Mouse (Mus musculus): ENCODE measurements around the gene Zfyve26. TPM values are rescaled to one million over a fixed set of nuclear protein-coding genes. Genes with fewer than 3 reads are reported as not detected.
"Not testable (repeated sequence)": the region's sequence is repeated elsewhere in the genome, so short reads cannot be mapped to it uniquely, and the experiment has no call there.

The Zfyve26 gene
- total RNA-seq, 1 experiment from 2014 or later = 16.3 TPM

- ATAC-seq (replicated peaks; ENCODE audit: low read depth, poor library complexity, severe bottlenecking) = no peak
Measured at GRCm38 (mm10) chr12:79272604-79273003, 23.5 kb downstream of the Zfyve26 start.

DNA sequence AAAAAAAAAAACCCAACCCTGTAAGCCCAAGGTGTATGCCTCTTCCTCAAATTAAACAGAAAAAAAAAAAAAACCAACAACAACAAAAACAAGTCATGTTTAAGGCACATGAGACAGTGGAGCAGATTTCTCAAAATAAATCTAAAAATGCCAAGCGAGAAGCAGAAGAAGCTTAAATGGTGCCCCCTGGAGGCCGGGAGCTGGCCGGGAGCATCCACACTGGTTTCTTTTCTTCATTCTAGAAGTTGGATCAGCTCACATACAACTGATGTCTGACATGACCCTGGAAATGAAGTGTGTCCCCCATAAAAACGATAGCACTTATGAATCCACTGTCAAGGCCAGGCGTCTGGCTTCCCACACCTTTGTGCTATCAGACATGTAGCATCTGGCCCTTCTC lies 35.1 kb downstream of the Zfyve26 start:
- ATAC-seq (replicated peaks; ENCODE audit: low read depth, poor library complexity, severe bottlenecking) = 0 out of 2 replicates have a peak, but pooled peaks have one; percentile 39

DNA sequence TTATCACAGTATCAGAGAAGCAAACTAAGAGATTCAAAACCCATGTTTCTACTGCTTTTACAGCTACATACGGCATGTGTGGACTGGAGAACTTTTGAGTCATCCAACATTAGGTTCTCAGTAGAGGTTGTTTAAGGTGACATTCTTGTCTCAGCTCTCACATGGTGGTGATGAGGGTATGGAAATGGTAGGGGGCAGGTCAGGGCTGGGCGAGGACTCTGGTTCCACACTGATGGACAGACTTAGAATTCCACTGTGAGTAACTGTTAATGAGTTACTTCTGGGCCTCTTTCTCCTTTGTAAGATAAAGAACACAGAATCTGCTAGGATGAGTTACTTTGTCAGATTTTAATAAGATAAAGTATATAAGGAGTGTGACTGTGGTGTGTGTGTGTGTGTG lies 36.0 kb downstream of the Zfyve26 start:
- ATAC-seq (replicated peaks; ENCODE audit: low read depth, poor library complexity, severe bottlenecking) = no peak

GRCm38 (mm10) chr12:79254975-79255374 lies 41.1 kb downstream of the Zfyve26 start:
- no peak for ATAC-seq (replicated peaks; ENCODE audit: low read depth, poor library complexity, severe bottlenecking)

DNA sequence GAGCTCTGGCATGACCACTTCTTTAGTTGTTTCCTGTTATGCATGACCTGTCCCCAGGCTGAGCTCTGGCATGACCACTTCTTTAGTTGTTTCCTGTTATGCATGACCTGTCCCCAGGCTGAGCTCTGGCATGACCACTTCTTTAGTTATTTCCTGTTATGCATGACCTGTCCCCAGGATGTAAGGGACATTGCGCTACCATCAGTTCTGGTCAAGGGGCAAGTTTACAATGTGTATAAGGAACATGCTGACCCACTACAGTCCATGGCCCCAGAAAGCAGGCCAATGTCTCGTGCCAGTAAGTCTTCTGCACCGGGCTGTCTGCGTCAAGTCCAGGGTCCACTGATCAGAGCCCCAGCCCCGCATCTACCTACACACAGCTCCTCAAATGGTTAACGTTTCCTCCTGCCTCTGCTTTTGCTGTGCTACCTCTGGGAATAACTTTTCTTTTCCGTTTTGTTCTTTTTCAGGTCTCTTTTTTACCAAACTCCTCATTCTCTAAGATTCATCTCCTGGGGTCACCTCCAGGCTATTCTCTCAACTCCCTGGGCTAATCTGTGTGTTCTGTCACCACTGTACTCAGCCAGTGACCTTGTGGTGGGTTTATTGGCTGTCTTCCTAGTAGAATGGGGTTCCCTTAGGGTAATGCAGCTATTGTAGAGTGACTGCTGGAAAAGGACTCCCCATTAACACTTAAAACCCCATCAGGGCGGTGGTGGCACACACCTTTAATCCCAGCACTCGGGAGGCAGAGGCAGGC lies 42.6 kb downstream of the Zfyve26 start:
- no peak for ATAC-seq (replicated peaks; ENCODE audit: low read depth, poor library complexity, severe bottlenecking)

DNA sequence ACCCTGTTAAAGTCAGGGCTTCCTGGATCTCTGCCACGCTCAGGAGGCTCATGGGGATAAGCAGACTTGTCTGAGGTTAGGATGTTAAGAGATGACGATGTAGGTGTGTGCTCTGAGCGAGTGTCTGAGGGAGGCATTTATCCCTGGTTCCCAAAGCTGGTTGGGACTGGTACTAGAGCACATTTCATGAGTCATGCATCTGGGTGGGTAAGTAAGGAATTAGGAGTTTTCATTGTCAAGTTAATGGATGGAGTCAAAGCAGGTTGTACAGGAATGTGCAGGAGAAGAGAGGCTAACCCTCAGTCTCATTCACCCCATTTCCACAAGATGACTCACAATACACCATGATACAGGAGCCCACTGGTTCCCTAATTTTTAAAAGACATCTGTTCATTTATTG lies 48.0 kb downstream of the Zfyve26 start:
- ATAC-seq (replicated peaks; ENCODE audit: low read depth, poor library complexity, severe bottlenecking) = no peak

DNA sequence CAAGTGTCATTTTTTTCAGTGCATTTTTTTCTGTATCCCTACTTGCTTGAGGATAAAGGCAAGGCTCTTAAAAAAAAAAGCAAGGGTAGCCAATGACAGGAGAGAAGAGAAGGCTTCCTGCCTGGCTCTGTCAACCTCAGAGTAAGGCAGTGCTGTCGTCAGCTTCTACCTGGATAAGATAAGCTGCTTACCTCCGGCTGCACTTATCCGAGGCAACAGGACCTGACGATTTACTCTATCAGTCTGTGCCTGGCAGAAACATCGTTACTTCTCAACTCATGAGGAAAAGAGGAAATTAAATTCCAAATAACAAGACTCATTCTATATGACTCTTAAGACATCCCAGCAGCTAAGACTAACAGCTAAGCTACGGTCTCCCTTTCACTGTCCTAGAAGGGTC lies 53.2 kb downstream of the Zfyve26 start:
- ATAC-seq (replicated peaks; ENCODE audit: low read depth, poor library complexity, severe bottlenecking) = no peak

DNA sequence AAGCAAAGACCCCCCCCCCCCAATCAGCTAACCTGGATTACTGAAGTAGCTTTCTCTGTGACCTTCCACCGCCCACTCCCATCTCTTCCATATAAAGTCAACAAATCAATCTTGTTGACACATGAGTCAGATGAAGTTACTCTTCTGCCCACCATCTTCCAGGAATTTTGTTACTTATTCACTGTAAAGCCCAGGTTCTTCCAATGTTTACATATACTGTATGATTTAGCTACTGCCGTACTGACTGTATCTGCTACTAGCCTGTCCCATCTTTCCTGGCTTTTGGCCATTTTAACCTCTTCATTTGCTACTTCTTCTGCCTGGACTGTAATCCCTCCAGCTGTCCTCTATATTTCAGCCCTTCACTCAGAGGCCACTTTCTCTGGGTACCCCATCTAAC lies 54.1 kb downstream of the Zfyve26 start:
- no peak for ATAC-seq (replicated peaks; ENCODE audit: low read depth, poor library complexity, severe bottlenecking)

- ATAC-seq (replicated peaks; ENCODE audit: low read depth, poor library complexity, severe bottlenecking) = 0 out of 2 replicates have a peak, but pooled peaks have one; percentile 22
Measured at GRCm38 (mm10) chr12:79235485-79236080, 60.5 kb downstream of the Zfyve26 start.

DNA sequence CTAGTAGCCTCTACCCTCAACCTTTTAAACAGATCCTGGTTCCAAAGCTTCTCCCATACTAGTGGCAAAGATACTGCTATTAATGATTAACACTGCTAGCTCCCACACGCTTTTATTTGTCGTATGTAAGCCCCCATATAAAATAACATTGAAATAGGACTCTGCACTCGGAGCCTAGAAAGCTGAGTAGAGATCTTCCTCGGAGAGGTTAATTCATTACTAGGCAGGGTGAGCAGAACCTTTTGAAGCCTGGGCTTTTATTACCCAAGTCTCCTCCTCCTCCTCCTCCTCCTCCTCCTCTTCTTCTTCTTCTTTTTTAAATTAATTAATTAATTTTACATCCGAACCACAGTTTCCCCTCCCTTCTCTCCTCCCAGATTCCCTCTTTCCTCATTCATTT lies 78.6 kb downstream of the Zfyve26 start:
- no peak for ATAC-seq (replicated peaks; ENCODE audit: low read depth, poor library complexity, severe bottlenecking)

GRCm38 (mm10) chr12:79211447-79211846 lies 84.7 kb downstream of the Zfyve26 start:
- no peak for ATAC-seq (replicated peaks; ENCODE audit: low read depth, poor library complexity, severe bottlenecking)

GRCm38 (mm10) chr12:79208703-79209464 lies 87.2 kb downstream of the Zfyve26 start, which contains the start of gene Rdh12:
Rdh12 (plus strand) TSS chr12:79208914.
- peak; percentile 95 for ATAC-seq (replicated peaks; ENCODE audit: low read depth, poor library complexity, severe bottlenecking)

- no peak for ATAC-seq (replicated peaks; ENCODE audit: low read depth, poor library complexity, severe bottlenecking)
Measured at GRCm38 (mm10) chr12:79201882-79202281, 94.2 kb downstream of the Zfyve26 start.

GRCm38 (mm10) chr12:79197105-79197504 lies 99.0 kb downstream of the Zfyve26 start:
- ATAC-seq (replicated peaks; ENCODE audit: low read depth, poor library complexity, severe bottlenecking) = no peak

- ATAC-seq (replicated peaks; ENCODE audit: low read depth, poor library complexity, severe bottlenecking) = peak; percentile 56; the same call in 1 of the 2 replicates
Measured at GRCm38 (mm10) chr12:79193441-79193840, 102.7 kb downstream of the Zfyve26 start.

- no peak for ATAC-seq (replicated peaks; ENCODE audit: low read depth, poor library complexity, severe bottlenecking)
Measured at GRCm38 (mm10) chr12:79192193-79192592, 103.9 kb downstream of the Zfyve26 start, which contains the start of gene Rdh11. Rdh11 (minus strand) TSS chr12:79192293.

GRCm38 (mm10) chr12:79191701-79192100 lies 104.4 kb downstream of the Zfyve26 start:
- peak; percentile 95 for ATAC-seq (replicated peaks; ENCODE audit: low read depth, poor library complexity, severe bottlenecking)

DNA sequence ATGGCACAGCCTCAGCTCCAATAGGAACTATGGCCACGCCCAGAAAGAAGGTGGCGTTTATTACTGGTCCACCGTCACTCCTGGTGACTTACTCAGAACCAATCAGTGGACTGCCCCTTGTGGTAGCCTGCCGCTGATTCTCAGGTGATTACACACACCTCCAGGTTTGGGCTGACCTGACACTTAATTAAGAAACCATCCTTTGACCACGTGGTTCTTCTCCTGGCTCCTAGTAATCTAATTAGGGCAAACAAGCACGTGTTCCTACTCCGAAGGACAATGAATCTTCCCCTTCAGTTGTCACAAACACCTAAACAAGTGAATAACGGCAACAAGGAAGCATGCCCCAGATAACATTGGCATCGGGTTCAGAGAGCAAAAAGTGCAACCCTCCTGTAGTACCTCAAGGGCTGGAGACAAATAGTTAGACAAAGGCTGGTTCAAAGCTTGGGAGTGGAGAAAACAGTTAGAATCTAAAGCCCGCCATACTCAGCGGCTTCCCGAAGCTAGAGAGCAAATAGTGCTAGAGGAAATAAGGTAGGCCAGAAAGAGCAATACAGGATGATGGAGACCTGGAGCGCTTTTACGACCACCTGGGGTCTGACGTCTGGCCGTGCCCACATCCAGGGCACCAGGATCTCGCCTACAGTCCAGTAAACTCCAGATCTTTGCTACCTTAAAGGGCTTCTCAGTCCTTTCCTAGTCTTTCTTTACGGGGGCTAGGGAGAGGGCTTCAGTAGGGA lies 105.0 kb downstream of the Zfyve26 start:
- ATAC-seq (replicated peaks; ENCODE audit: low read depth, poor library complexity, severe bottlenecking) = peak; percentile 89

DNA sequence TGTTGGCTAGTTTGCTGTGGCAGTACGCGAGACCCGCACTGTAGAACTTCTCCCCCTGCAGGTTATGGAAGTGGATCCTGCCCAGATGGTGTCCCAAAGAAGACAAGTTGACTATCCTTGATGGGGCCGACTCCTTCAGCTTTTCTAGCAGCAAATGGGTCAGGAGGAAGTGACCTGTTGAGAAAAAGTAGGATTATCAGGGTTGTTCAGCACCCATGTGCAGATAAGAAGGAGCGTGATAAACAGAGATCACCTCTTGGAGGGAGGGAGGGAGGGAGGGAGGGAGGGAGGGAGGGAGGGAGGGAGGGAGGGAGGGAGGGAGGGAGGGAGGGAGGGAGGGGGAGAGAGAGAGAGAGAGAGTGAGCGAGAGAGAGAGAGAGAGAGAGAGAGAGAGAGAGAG lies 110.9 kb downstream of the Zfyve26 start:
- not testable (repeated sequence) for ATAC-seq (replicated peaks; ENCODE audit: low read depth, poor library complexity, severe bottlenecking)
